Mouse (Mus musculus) embryonic fibroblast, embryonic 13.5 days (primary cell): ENCODE results near the gene Map3k13. TPM values are rescaled to one million over a fixed set of nuclear protein-coding genes. Genes with fewer than 3 reads are reported as not detected.

ENCODE experiments used
- H3K27ac ChIP-seq: 2 replicates; pipeline ENCODE4 v1.5.1; 2012; ENCODE audit warnings: low read length, control low read depth, inconsistent platforms; ENCODE audit not compliant: insufficient read depth
- H3K4me1 ChIP-seq: 2 replicates; pipeline ENCODE4 v1.6.1; 2011; ENCODE audit warnings: low read length; ENCODE audit not compliant: control insufficient read depth, insufficient read depth
- H3K4me3 ChIP-seq: 2 replicates; pipeline ENCODE4 v1.5.1; 2011; ENCODE audit warnings: mild to moderate bottlenecking, control low read depth, low read length; ENCODE audit not compliant: insufficient read depth
- CTCF ChIP-seq: IDR thresholded peaks from 2 replicates; pipeline ENCODE4 v1.5.1; 2011; ENCODE audit warnings: mild to moderate bottlenecking, control low read depth, low read length, moderate library complexity, borderline replicate concordance; ENCODE audit not compliant: insufficient read depth
- POLR2A ChIP-seq: IDR thresholded peaks from 2 replicates; pipeline ENCODE4 v1.6.1; 2011; ENCODE audit warnings: low read depth, mild to moderate bottlenecking, control low read depth, low read length, moderate library complexity
- polyA plus RNA-seq: library from polyadenylated mRNA; stranded (reverse); fragments of >200 nt; gene quantifications from 2 replicates; pipeline ENCODE4 v1.2.4, GENCODE M21; 2011; ENCODE audit warnings: low read depth; ENCODE audit not compliant: missing spikeins, insufficient read length

Gene Map3k13
- polyA plus RNA-seq, 1 experiment = 0.97 TPM

GRCm38 (mm10) chr16:21813164-21813834, 19.2 kb downstream of the Map3k13 start:
- TF ChIP-seq CTCF (no peak), POLR2A (no peak)

DNA sequence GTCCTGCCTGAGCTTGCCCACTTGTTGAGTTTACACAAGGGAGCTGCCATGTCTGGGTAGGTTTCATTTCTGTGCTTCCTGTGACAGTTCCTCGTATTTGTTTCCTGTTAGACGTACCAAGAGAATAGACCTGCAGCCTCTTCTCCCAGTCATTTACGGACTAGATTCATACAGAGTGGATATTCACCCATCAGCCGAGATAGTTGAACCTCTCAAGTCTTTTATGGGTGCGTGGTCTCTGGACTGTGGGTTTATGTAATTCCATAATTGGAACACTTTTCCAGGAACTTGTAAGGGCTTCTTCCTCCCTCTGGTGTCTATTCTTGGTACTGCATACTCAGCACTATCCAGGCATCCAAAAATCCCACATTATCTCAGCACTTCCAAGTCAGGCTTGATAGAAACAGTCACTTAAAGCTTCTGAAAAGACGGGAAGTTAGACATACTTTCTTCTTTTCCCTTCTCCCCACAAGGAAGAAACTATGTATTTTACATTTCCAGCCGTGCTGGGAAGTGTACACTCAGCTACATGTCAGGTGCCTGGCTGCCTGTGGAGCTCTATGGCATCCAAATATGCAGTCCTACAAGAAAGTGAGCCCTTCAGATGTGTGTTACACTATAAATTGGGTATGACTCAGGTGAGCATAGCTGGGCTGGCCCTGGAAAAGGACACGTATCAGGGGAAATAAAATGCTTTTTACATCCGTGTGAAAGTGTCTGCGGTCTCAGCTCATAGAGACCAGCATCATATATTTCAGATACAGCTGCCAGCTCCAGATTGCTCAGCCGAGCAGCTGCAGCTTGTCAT, 20.9 kb downstream of the Map3k13 start:
- Histone ChIP-seq H3K4me3 (no peak overlapping the region), H3K4me1 (no peaks in the 10 kb centered on the region), H3K27ac (no peak overlapping the region)
- TF ChIP-seq POLR2A (no peak), CTCF (no peak)

More at GRCm38 (mm10) chr16:21813164-21813834, 19.2 kb downstream of the Map3k13 start:
- no peak overlapping the region for H3K27ac ChIP-seq
- no peak overlapping the region for H3K4me3 ChIP-seq
- no peaks in the 10 kb centered on the region for H3K4me1 ChIP-seq

DNA sequence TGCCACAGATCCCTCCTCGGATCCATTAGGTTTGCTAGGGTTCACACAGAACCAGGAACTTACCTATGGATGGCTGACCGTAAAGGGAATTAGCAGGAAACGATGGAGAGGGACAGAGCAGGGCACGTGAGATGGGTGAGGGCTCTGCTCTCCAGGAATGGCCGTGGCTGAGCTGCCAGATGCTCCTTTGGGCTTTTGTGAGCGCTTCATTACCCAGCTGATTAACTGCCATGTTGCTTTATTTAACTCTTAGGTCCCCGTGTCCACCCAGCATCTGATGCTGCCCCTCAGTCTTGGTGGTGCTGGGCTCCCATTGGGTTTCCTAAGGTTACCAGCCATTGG, 21.5 kb downstream of the Map3k13 start:
- Histone ChIP-seq H3K27ac (no peak overlapping the region), H3K4me1 (no peaks in the 10 kb centered on the region), H3K4me3 (no peak overlapping the region)
- no peak for TF ChIP-seq CTCF
- TF ChIP-seq POLR2A = no peak

- TF ChIP-seq POLR2A (no peak), CTCF (no peak)
- no peaks in the 10 kb centered on the region for H3K4me1 ChIP-seq
- H3K4me3 ChIP-seq = no peak overlapping the region
- no peak overlapping the region for H3K27ac ChIP-seq
Observed at GRCm38 (mm10) chr16:21818132-21818531, 24.0 kb downstream of the Map3k13 start.

GRCm38 (mm10) chr16:21818629-21819028, 24.5 kb downstream of the Map3k13 start:
- TF ChIP-seq CTCF = no peak
- H3K4me1 ChIP-seq = no peaks in the 10 kb centered on the region
- no peak overlapping the region for H3K27ac ChIP-seq
- H3K4me3 ChIP-seq = no peak overlapping the region

GRCm38 (mm10) chr16:21825612-21826031, 31.5 kb downstream of the Map3k13 start:
- Histone ChIP-seq H3K27ac (no peak overlapping the region), H3K4me3 (no peak overlapping the region), H3K4me1 (peaks cover 3% of the 10 kb centered on the region)
- TF ChIP-seq CTCF = no peak
- no peak for TF ChIP-seq POLR2A

DNA sequence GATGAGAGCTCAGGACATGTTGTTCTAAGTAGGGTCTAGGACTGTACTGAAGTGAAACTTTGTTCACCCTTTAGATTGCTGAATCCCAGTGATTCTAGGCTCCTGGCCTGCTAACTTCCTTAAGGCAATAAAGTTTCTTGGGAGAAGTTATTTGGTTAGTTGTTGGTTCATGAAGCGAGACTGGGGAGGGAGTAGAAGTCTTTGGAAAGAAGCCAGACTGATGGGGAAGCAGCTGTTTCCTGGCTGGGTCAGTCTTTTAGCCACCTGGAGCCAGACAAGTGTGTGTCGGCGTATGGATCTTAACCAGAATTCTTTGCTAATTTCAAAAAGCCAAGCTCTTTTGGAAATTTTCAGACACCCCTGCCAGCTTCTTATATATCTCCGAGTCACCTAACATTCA, 33.0 kb downstream of the Map3k13 start:
- no peak overlapping the region for H3K4me3 ChIP-seq
- no peak for TF ChIP-seq CTCF
- no peak for TF ChIP-seq POLR2A
- no peak overlapping the region for H3K27ac ChIP-seq
- H3K4me1 ChIP-seq = peaks cover 3% of the 10 kb centered on the region

DNA sequence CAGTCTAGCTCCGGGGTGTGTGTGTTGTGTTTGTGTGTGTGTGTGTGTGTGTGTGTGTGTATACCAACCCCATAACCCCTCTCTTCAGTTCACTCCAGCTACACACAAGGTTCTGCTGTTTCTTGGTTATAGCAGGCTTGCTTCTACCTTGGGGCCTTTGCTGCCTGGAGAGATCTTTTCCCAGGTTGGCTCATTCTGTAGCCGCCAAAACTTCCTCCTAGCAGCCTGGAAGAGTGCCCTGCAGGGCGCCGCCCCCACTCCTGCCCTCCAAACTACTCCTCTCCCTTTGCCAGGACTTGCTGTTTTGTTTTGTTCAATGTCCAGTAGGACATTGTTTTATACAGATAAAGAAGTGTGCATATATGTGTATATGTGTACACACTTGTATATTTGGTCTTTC, 33.4 kb downstream of the Map3k13 start:
- TF ChIP-seq CTCF (no peak), POLR2A (no peak)
- no peak overlapping the region for H3K4me3 ChIP-seq
- H3K27ac ChIP-seq = no peak overlapping the region
- peaks cover 3% of the 10 kb centered on the region for H3K4me1 ChIP-seq

GRCm38 (mm10) chr16:21829711-21830110, 35.6 kb downstream of the Map3k13 start:
- Histone ChIP-seq H3K4me3 (no peak overlapping the region), H3K4me1 (peaks cover 3% of the 10 kb centered on the region), H3K27ac (no peak overlapping the region)
- no peak for TF ChIP-seq POLR2A
- TF ChIP-seq CTCF = no peak

GRCm38 (mm10) chr16:21830784-21831183, 36.6 kb downstream of the Map3k13 start:
- TF ChIP-seq CTCF (no peak), POLR2A (no peak)
- no peak overlapping the region for H3K27ac ChIP-seq
- H3K4me3 ChIP-seq = no peak overlapping the region
- H3K4me1 ChIP-seq = peaks cover 3% of the 10 kb centered on the region

- no peak for TF ChIP-seq CTCF
- TF ChIP-seq POLR2A = no peak
- Histone ChIP-seq H3K4me3 (no peak overlapping the region), H3K27ac (no peak overlapping the region), H3K4me1 (peaks cover 3% of the 10 kb centered on the region)
Observed at GRCm38 (mm10) chr16:21831764-21832163, 37.6 kb downstream of the Map3k13 start.
